Mouse (Mus musculus) common myeloid progenitor, adult 5-6 weeks (primary cell): ENCODE measurements around the gene 1110008L16Rik. TPM values are rescaled to one million over a fixed set of nuclear protein-coding genes. Genes with fewer than 3 reads are reported as not detected.
A peak's percentile ranks its signal among the peaks of the same experiment; 100 is the strongest.
"Not testable (repeated sequence)": the region's sequence is repeated elsewhere in the genome, so short reads cannot be mapped to it uniquely, and the experiment has no call there.

Experiments used
- ATAC-seq: replicated peaks from 2 replicates; pipeline ENCODE4 v1.8.0; 2016; ENCODE audit warnings: low read depth, mild to moderate bottlenecking, moderate TSS enrichment, inconsistent platforms; ENCODE audit not compliant: poor library complexity, severe bottlenecking
- total RNA-seq: library from RNA; stranded (forward); fragments of 200-1000, 187-1606 nt; gene quantifications from 2 replicates; pipeline ENCODE4 v1.2.3, GENCODE M21; 2017

The 1110008L16Rik gene
- 35.7 and 59.6 TPM in 2 replicates for total RNA-seq

DNA sequence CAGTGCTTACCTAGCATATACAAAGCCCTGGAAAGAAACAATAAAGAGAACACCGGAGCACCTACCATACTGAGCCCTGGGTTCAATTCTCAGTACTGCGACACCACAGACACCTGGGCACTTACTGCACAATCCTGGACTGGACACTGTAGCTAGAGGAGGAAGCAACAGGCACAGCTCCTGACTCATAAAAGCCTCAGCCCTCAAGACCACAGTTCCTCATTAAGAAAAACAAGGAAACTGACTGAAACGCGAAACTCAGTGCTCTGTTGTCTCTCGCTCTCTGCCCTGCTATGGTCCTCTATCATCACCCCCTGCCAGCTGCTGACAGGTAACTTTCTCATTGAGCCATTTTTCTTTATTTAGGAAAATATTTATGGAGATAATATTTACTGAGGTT, at the start of gene 1110008L16Rik:
Gene 1110008L16Rik (plus strand): TSS at position 242 of the 400 bp plus-strand sequence.
- ATAC-seq, result peak; percentile 16; the same call in 1 of the 2 replicates

DNA sequence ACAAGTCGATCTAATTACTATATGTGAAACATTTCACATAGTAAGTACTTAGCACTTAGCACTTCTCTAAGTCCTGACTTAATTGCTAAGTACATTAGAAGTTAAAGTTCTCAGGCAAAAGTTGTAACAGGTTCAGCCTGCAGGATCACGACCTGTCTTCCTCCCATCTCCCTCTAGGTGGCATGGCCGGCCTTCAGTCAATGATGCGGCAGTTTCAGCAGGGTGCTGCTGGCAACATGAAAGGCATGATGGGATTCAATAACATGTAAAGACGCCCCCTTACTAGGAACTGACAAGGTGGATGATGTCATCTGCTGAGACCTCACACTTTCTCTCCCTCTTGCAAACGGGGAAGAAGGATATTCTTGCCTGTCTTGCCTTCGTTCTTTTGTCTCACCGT, 37.4 kb upstream of the 1110008L16Rik start:
- ATAC-seq, result peak; percentile 94

DNA sequence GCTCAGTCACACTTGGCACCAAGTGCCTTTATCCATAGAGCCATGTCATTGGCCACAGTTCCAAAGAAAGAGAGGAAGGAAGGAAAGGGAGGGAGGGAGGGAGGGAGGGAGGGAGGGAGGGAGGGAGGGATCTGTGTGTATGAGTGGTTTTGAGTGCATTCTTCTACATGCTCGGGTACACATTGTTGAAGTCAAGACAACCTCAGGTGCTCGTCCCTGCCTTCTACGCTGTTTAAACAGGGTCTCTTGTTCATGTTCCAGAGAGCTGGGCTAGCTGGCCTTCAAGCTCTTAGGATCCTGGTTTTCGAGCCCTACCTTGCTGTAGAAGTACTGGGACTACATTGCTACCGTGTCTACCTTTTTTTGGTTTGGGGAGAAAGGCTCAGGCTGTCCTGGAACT, 36.0 kb upstream of the 1110008L16Rik start:
- ATAC-seq, result not testable (repeated sequence)

DNA sequence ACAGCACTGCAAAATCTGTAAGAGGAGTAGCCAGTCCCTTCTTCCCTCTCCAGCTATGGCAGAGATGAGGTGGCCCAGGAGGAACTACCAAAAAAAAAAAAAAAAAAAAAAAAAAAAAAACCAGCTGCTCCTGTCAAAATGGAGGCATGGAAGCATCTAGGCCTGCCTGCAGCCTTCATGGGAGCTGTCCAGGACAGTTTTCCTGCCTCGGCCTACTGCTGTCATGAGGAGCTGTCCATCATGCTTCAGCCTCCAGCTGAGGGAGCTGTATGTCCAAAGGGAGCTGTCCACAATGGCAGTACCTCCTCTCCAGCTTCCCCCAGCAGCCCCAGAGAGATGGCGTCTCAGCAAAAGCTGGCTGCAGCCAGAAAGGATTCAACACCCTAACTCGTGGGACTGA, 27.1 kb upstream of the 1110008L16Rik start:
- ATAC-seq, result no peak; the same call in 1 of the 2 replicates

GRCm38 (mm10) chr12:55277583-55277982, 21.8 kb upstream of the 1110008L16Rik start:
- ATAC-seq, result not testable (repeated sequence)

GRCm38 (mm10) chr12:55298112-55298511, 1.3 kb upstream of the 1110008L16Rik start:
- no peak for ATAC-seq

GRCm38 (mm10) chr12:55300820-55301351, 1.5 kb downstream of the 1110008L16Rik start:
- no peak for ATAC-seq

DNA sequence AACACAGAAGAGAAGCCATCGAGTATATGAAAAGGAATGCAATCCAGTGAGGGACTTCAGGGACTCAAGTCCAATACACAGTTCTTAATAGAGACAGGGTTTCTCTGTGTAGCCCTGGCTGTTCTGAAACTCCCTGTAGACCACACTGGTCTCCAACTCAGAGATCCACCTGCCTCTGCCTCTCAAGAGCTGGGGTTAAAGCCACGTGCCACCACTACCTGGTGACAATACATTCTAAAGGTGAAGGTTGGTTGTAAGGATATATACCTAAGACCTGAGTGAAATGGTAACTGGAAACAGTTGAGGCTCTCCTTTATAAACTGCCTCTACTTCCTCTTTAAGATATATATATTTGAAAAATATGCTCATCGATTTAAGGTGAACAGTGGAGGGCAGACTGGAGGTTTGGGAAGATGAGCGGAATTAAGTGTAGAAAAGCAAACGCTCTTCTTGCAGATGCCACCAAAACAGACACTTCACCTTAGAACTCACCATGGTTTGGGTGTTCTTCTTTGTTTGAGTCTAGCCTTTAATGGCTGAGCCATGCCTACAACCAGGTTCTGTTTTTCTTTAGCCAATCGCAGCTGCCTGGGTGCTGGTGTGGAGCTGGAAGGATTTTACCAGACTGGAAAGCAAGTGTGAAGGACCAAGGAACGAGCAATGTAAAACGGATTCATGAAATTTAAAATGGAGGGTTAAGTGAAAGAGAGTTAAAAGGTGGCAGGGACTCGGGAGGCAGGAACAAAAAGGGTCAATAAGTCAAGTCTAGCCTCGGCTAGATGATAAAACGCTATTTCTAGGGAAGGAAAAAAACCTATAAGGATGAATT, 2.3 kb downstream of the 1110008L16Rik start:
- ATAC-seq, result peak; percentile 20; the same call in 1 of the 2 replicates

DNA sequence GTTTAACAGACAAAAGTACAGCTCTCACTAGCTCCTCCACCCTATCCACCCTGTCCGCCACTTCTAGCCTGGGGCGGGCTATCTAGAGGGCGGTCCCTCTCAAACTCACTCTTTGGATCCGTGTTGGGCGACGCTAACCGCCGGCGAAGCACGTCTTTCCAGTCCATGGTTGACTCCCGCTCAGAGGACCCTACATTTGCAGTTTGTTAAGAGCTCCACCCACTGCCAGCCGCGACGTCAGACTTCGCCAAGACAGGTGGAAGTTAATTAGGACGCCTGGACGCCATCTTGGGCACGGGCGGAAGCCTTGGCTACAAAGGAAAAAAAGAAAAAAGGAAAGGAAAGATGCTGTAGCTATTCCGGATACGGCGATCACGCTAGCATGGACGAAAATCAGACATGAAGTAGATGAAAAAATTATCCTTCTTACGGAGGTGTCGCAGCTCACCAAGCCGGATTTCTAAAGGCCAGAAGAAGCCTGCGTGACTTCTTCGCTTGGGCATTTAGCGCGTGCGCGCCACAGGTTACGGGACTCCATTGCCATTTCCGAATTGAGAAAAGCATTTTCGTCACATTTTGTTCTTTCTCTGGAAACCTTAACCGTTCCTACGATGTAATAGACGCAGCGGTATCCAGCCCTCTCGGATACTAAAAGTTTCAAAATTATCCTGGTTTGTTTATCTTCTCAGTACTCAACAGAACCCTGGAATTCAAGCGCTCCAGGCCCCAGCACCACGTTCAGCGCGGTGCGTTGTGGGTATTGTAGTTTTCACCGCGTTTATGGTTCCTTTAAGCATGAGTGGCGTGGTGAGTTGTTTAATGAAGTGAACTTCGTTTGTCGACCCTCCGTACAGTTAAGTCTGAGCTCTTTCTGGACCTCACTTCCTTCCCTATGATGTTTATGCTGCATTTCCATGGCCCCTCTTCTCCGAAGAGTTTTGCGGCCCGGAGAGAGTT, 3.4 kb downstream of the 1110008L16Rik start, which contains the start of gene Ppp2r3c:
Gene Ppp2r3c (minus strand): TSS at position 514 of the 957 bp plus-strand sequence.
- ATAC-seq, result peak; percentile 90

DNA sequence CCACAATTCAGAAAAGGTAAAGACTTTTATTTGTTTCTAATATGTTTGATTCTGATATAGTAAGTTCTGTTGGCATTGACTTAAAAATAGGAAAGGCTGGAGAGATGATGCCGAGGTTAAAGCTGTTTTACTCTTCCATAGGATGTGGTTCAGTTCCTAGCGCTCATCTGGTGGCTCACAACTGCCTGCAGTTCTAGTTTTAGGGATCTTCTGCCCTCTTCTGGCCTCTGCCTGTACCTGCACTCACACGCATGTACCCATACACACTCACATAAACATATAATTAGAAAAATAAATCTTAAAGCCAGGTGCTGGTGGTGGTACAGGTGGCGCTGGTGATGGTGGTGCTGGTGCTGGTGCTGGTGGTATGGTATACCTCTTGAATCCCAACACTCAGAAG, 7.0 kb downstream of the 1110008L16Rik start:
- no peak for ATAC-seq

DNA sequence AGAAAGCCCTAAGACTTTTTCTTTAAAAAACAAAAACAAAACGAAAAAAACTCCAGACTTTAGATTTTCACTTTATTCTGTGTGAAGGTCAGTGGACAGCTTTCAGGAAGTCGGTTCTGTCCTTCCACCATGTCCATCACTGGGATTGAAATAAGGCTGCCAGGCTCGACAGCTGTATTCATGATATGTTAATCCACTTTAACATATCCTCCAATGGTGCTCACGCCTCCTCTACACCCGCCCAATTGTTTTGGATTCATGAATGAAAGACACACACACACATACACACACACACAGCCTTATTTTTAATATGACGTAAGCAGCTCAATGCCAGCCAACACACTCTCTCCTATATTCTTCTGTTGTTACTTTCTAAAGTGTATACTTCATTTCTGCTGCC, 8.2 kb downstream of the 1110008L16Rik start:
- ATAC-seq, result no peak

- no peak for ATAC-seq
Observed at GRCm38 (mm10) chr12:55308731-55309130, 9.4 kb downstream of the 1110008L16Rik start.

GRCm38 (mm10) chr12:55309501-55309900, 10.1 kb downstream of the 1110008L16Rik start:
- no peak for ATAC-seq

GRCm38 (mm10) chr12:55311841-55312240, 12.5 kb downstream of the 1110008L16Rik start:
- ATAC-seq, result no peak

DNA sequence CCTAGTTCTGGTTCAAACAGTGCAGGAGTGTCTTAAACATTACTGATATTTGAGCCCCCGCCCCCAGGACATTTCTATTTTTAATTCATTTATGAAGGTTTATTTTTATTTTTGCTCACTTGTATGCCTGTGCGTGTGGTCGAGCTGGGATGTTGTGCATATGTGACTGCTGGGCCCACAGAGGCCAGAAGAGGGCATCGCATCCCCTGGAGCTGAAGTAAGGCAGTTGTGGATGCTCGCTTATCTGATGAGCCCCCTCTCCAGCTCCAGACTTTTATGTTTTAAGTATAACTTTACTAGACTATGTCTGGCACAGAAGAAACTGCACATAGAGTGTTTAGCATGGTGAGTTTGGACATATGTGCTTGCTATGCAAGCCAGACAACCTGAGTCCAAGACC, 14.5 kb downstream of the 1110008L16Rik start:
- ATAC-seq, result 0 out of 2 replicates have a peak, but pooled peaks have one; percentile 29

GRCm38 (mm10) chr12:55315192-55315591, 15.8 kb downstream of the 1110008L16Rik start:
- ATAC-seq, result peak; percentile 93

DNA sequence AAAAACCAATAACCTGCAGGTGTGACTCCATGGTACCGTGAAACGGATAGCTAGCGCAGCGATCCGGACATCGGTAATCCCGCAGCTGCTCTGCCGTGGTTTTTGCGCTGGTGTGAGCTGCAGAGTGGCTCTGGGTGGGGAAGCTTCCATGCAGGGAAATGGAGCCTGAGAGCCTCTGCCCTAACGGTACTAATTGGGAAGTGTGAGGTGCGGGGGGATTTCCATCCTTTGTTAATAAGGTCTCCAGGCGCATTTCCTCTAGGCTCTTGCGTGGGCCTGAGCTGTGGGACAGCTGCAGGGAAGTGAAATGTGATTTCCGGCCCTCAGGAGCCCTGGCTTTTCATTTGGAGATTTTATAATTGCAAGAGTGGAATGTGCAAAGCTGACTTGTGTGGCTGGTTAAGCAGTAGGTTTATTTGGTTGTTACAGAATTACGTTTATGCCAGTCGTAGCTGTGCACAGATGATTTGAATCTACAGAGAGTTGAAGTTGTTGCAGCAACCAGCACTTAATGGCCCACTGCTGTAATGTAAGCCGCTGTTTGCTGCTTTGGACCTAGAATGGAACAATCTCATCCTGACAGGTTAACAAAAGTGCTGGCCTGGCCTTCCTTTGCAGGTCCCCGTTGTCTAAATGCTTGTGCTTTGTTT, 22.4 kb downstream of the 1110008L16Rik start:
- ATAC-seq, result no peak

DNA sequence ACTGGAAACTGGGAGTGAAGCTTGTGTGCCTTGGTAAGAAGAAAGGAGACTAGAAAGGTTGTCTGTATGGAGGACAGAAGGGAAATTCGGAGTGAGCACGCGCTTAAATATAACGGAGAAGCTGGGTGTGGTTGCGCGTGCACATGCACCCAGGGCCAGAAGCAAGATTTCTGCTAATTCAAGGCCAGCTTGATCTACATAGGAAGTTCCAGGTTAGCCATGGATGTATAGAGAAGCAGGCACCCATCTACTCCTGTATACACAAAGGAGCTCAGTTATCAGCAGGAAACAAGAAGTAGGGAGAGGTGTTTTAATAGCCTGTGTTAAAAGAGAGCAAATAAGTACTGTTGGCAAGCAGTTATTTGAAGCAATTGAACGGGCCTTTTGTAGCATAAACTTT, 26.3 kb downstream of the 1110008L16Rik start:
- ATAC-seq, result peak; percentile 19; the same call in 1 of the 2 replicates

GRCm38 (mm10) chr12:55328784-55329183, 29.4 kb downstream of the 1110008L16Rik start:
- ATAC-seq, result peak; percentile 7; the same call in 1 of the 2 replicates

- peak; percentile 85 for ATAC-seq
Observed at GRCm38 (mm10) chr12:55329351-55329750, 30.0 kb downstream of the 1110008L16Rik start.
